Mouse (Mus musculus) heart, adult 18-20 months (tissue): ENCODE data around the gene Foxb1. TPM values are rescaled to one million over a fixed set of nuclear protein-coding genes. Genes with fewer than 3 reads are reported as not detected.

Experiments used
- DNase-seq, 2 experiments: peaks; one replicate each; pipeline ENCODE4 v3.0.0; 2021 to 2022; ENCODE audit warnings: mixed read lengths in 1 of 2
- long read RNA-seq, 2 experiments: library from polyadenylated mRNA; stranded (forward); transcript quantifications; one replicate each; pipeline ENCODE4 v2.0.0; 2021
- total RNA-seq, 2 experiments: library from RNA; stranded (reverse); gene quantifications; 2 replicates each; pipeline ENCODE4 v1.2.3; 2021

Gene Foxb1
- not detected for total RNA-seq
- long read RNA-seq, experiment 1: 0 reads
- long read RNA-seq, experiment 2: 0 reads

GRCm38 (mm10) chr9:69760371-69761301 lies at the start of gene Foxb1:
Gene Foxb1 (minus strand): TSS chr9:69760940.
- DNase-seq: no peak

- DNase-seq: no peak
Measured at GRCm38 (mm10) chr9:69790562-69790961, 29.8 kb upstream of the Foxb1 start.

- no peak for DNase-seq
Measured at GRCm38 (mm10) chr9:69779996-69780395, 19.3 kb upstream of the Foxb1 start.

DNA sequence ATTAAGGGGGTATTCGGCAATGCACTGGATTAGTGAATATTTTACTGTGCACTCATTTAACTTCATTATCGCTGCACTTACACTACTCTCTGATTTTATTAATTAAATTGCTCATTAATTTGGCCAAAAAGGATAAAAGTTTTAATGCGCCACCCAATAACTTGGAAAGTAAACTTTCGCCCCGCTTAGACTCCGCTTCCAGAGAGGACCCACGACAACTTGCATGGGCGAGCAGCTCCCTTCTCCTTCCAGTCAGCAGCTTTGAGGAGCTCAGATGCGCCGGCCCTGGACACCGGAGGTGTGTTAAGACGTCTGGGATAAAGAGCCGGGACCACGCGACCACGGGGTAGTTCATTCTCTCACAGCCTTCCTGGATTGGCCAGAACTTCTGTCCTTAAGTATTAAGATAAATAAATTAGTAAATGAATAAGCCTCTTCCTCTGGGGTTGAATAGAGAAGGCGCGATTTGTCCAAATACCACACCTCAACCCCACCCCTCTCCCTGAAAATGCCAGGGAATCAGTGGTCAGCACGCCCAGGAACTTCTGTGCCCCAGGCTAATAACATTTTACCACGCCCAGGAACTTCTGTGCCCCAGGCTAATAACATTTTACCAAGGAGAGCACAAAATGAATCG lies 9.3 kb upstream of the Foxb1 start:
- no peak for DNase-seq

- no peak for DNase-seq
Measured at GRCm38 (mm10) chr9:69769091-69769948, 8.6 kb upstream of the Foxb1 start.

DNA sequence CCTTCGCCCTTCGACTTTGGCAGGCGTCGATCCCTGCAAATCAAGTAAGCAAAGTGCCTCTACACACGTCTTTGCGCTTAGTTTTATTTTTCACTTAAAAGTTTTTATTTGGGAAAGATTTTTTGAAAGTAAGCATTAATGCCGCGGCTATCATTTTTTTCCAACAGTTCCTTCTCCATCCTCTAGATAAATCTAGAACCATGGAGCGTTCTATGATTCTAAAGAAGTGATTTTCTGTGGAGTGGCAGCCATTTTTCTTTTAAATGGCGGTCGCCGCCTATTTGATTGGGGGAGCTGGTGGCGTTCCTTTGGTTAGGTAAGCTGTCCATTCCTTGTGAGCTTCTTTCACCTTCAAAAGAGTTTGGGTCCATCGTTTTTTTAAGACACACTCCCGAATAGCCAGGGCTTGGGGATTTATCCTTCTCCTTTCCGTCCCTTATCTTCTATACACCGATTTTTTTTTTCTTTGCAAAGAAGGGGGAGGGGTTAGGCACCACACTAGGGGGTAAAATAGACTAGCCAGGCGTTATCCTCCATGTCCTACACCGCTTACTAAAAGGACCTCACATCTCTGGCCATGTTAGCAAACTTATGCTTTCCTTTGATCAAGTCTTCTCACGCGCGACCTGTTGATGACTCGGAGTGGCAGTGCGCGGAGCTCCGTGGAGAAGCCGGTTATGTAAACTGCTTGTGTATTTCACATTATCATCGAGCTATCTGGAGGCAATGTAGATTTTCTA lies 7.6 kb upstream of the Foxb1 start:
- peak in 1 of 2 experiments; percentile 3 for DNase-seq

DNA sequence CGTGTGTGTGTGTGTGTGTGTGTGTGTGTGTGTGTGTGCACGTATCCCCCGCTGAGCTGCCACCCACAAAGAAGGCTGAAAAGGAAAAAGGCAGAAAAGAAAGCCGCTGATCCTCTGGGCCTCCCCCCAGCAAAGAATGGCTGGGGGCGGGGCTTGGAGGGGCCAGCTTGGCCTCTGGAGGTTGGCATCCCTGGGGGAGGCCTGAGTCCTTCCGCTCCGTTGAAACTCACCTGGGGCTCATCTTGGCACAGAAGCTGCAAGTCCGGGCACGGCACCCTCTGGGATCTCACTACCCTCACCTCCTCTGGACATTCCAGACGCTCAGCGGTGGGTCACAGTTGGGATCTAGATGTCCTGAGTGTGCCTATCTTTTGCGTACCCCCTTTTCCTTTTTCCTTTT lies 6.7 kb upstream of the Foxb1 start:
- DNase-seq: no peak

DNA sequence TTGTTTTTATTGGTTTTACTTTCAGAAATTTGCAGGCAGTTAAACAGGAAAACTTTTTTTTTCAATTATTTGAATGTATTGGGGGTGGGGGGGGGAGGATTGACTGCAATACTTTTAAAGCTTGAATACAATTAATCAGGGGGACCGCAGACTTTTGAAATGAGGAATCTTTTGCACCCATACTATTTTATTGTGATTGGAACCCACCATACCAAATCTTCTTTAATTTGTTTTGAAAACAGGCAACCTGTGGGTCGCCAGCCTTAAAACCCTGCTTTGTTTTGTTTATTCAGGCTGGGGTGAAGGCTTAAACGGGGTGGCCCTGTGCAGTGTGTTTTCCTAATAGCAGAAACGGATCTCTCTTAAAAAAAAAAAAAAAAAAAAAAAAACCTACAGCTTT lies 6.2 kb upstream of the Foxb1 start:
- DNase-seq: no peak

DNA sequence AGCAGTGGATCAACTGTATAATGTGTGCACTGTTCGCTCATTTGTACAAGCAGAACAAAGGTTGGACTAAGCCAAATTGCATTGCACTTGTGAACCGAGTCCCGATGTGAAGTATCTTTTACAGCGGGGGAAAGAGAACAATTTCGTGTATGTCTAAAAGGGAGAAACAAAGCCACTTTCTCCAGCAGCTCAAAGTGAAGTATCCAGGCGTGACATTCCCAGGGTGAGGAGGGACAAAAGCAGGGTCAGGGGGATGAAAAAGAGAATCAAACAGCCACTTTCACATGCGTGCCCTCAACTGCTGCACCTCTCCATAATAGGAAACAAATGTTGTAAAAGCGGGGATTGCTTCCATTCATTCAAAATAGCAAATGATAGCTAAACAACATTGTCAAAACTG lies 5.6 kb upstream of the Foxb1 start:
- no peak for DNase-seq

DNA sequence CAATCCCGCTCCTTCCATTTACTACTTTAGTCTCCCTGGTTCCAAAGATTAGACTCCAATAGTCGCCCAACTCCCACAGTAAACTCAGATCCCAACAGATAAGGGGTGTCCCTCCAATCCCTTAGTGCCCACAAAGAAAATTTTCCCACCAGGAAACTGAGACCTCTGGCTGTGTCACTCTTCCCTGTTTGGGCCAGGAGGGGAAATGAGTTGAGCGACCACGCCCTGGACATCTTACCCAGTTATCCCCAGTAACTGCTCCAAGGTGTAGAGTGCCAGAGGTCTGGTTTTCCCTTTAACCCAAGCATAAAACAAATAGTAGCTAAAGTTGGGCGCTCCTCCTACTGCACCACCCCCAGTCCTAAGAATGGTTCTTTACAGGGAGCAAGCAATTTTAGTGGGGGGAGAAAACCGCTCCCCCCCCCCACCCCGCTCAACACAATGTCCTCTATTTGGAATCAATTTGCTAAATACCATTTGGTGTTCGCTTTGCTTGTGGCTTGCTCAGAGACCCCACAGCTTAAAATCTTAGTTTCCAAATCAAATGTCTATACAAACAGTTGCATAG lies 4.8 kb upstream of the Foxb1 start:
- DNase-seq: no peak

GRCm38 (mm10) chr9:69764586-69765482 lies 4.1 kb upstream of the Foxb1 start:
- DNase-seq: peak in 1 of 2 experiments; percentile 4

- DNase-seq: no peak
Measured at GRCm38 (mm10) chr9:69763681-69764585, 3.2 kb upstream of the Foxb1 start.

- no peak for DNase-seq
Measured at GRCm38 (mm10) chr9:69762703-69763102, 2.0 kb upstream of the Foxb1 start.

DNA sequence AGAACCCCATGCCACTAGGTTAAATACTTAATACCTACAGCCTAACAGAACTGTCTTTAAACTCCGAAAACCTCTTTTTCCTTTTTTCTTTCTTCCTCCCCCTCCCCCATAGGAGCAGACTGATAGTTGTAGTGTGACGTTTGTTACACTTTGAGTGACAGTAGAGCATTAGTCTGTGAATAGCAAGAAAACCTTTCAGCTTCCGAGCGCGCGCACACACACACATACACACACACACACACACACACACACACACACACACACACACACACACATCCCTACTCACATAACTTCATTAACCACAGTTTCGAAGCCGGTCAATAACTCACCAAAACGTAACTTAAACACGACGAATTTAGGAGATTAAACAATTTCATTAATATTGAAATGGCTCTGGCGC lies 1.5 kb upstream of the Foxb1 start:
- DNase-seq: no peak

DNA sequence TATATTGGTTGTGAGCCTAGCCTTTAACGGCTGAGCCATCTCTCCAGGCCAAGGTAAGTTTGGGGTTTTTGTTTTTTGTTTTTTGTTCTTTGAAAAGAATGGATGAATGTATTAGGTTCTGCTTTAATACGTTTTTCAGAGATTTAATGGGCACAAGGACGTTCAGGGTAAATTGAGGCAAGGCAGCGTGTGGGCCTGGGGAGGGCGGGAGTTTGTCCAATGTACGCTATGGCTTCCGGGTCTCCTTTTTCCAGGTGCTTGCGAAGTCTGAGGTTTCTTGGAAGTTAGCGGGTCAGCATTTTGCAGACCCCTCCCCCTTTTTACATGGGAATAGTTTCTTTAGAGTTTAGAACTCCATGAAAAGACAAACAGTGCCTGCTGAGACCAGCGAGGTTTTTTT lies 829 bp upstream of the Foxb1 start:
- no peak for DNase-seq

DNA sequence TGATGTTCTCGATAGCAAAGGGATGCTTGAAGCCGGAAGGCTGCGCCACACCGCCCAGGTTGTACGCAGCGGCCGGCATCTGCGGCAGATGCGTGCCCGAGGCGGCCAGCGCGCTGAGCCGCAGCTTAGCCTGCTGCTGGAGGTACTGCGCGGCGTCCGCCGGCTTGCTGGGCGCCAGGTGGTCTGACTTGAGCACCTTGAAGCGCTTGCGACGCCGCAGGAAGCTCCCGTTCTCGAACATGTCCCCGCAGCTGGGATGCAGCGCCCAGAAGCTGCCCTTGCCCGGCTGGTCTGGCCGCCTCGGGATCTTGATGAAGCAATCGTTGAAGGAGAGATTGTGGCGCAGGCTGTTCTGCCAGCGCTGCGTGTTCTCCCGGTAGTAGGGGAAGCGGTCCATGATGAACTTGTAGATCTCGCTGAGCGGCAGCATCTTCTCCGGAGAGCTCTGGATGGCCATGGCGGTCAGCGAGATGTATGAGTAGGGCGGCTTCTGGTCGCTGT lies 969 bp downstream of the Foxb1 start:
- no peak for DNase-seq

DNA sequence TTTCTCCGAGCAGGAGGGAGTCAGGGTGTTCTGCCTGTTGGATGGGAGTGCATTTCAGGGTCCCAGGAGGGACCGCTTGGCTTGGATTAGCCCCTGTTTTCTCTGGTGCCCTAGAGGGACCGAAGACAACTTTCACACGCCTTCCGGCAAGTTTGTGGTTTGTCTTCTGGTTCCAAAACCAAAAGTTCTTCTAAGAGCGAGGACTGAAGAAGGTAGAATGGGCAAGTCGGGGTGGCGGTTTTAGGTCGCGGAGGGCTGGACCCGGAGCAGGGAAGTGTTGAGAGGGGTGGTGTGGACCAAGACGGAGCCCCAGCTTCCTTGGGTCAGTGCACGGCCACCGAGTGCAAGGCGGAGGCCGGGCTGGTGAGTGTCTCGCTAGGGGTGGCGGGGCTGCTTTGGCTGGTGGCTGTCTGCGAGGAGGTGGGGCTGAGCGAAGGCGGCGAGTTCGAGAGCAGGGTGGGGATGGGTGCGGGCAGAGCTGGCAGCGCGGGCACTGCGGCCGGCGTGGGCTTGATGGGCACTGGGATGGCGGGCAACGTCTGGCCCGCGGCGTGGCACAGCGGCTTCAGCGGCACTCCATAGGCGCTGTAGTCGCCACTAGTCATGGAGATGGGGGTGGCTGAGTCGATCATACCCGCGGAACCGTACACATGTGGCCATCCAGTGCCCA lies 1.7 kb downstream of the Foxb1 start:
- DNase-seq: peak in 1 of 2 experiments; percentile 8

DNA sequence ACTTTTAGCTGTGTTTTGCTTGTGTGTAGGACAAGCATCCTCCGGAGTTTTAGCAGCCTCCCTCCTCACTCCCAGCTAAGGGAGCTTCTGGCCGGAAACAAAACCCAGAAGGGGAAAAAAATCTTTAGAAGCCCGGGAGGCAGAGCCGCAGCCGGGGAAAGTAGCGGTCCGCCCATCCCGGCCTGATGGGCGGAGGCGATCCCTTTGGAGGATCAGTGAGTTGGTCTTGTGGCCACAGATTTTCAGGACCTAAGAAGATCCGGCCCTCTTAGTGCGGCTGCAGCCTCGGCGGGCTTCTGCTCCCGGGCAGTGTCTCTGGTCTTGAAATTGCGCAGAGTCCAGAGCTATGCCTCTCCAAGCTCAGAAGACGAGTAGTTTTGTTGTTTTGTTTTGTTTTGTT lies 2.2 kb downstream of the Foxb1 start:
- DNase-seq: peak in 1 of 2 experiments; percentile 19
